Mouse (Mus musculus): Measurements from ENCODE around the gene Pwp1.
"Not testable (repeated sequence)": the region's sequence is repeated elsewhere in the genome, so short reads cannot be mapped to it uniquely, and the experiment has no call there.

DNA sequence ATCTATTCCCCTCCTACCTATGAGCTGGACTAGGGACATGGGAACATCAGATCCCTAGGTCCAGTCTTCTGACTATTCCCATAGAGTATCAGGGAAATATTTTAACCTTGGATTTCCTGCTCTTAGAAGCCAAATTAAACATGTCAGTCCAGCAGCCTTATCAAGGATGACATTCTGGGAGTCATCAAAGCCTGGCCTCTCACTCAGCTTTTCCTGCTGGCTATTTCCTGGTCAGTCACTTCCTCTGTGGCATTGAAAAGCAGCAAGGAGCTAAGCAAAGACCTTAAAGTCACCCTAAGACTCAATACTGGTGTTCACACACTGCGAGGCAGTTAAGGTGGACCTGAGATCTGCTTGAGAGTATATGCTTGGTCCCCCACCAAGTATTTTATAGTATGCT is 5.5 kb upstream of the Pwp1 start:
- TF ChIP-seq CTCF (IDR thresholded peaks at IDR 0.05; ENCODE audit: control insufficient read depth, insufficient read depth, insufficient replicate concordance, low read depth, low read length); POLR2A (IDR thresholded peaks at IDR 0.05; ENCODE audit: control insufficient read depth, low read depth, low read length): not testable (repeated sequence)
